ENCODE assay signal across 20 mouse cellular contexts in the genomic region with DNA sequence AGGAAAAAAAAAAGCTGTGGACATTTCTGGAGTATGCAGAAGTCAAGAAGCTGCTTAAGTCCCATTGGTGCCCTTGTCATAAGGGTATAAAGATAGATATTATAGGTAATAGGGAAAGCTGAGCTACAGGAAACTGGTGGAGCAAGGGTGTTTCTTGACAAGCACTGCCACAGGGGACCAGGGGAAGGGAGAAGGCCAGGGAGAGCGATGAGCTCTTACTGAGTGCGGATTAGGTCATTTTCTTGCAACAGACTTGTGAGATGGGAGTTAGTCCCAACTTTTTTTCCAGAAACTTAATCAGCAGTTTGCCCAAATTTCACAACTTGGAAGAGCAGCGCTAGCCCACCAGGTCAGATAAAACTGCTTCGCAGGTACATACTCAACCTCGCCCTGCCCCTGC. TPM values are rescaled to one million over a fixed set of nuclear protein-coding genes. Genes with fewer than 3 reads are reported as not detected.
A peak's percentile ranks its signal among the peaks of the same experiment; 100 is the strongest.
DNase-seq lines count a peak whose midpoint lies in the region; ATAC-seq and TF ChIP-seq lines count a peak whose summit lies in the region.
"Had no signal": no experiment of that assay in that cellular context is flagged by ENCODE, and none has a peak within 500 bp of the region (broad histone marks: within the 10 kb centered on the region; RNA-seq: fewer than 3 reads in every experiment).

No protein-coding gene starts in this region.

- WGBS in hindbrain, embryonic 10.5 days, result 17% methylated on average over 5 of the region's 5 CpGs
- 23% methylated on average over 5 of the region's 5 CpGs for WGBS in hindbrain, postnatal 0 days
- WGBS in heart, embryonic 10.5 days, result 18% methylated on average over 5 of the region's 5 CpGs
- WGBS in neural tube, embryonic 13.5 days, result 26% methylated on average over 5 of the region's 5 CpGs

- peaks cover 51% of the 10 kb centered on the region for H3K27me3 ChIP-seq in hindbrain, embryonic 10.5 days (ENCODE audit: insufficient read depth, poor library complexity, severe bottlenecking)
- peaks cover 13% of the 10 kb centered on the region; the same call in 1 of the 2 replicates for H3K27me3 ChIP-seq in hindbrain, postnatal 0 days (ENCODE audit: insufficient read depth, low read length)
- peaks cover 27% of the 10 kb centered on the region for H3K27me3 ChIP-seq in heart, embryonic 10.5 days (ENCODE audit: insufficient read depth, poor library complexity, severe bottlenecking)
- H3K27me3 ChIP-seq in neural tube, embryonic 13.5 days, result peaks cover 45% of the 10 kb centered on the region
- H3K27me3 ChIP-seq: CH12.LX had no signal

- H3K9ac ChIP-seq in hindbrain, postnatal 0 days (replicated peaks; ENCODE audit: low read length), result no peak overlapping the region
- H3K9ac ChIP-seq in neural tube, embryonic 13.5 days, result no peak overlapping the region
- H3K9ac ChIP-seq: embryonic facial prominence, embryonic 13.5 days; limb, embryonic 15.5 days; midbrain, embryonic 12.5 days had no signal

- TF ChIP-seq CTCF in hindbrain, postnatal 0 days (IDR thresholded peaks at IDR 0.05; ENCODE audit: low read depth), result no peak

- H3K4me3 ChIP-seq in hindbrain, embryonic 10.5 days, result peak overlapping the region; percentile 81
- H3K4me3 ChIP-seq in hindbrain, postnatal 0 days (ENCODE audit: low read length), result no peak overlapping the region
- peak overlapping the region; percentile 86 for H3K4me3 ChIP-seq in heart, embryonic 10.5 days
- H3K4me3 ChIP-seq in neural tube, embryonic 13.5 days, result no peak overlapping the region
- H3K4me3 ChIP-seq: embryonic facial prominence, embryonic 13.5 days; layer of hippocampus, adult 2 months; left cerebral cortex, adult 2 months; midbrain, embryonic 12.5 days; myocyte had no signal

- no peaks in the 10 kb centered on the region for H3K9me3 ChIP-seq in hindbrain, embryonic 10.5 days
- no peaks in the 10 kb centered on the region for H3K9me3 ChIP-seq in hindbrain, postnatal 0 days (ENCODE audit: low read length)
- H3K9me3 ChIP-seq in heart, embryonic 10.5 days, result no peaks in the 10 kb centered on the region
- H3K9me3 ChIP-seq in neural tube, embryonic 13.5 days, result no peaks in the 10 kb centered on the region
- H3K9me3 ChIP-seq: embryonic facial prominence, embryonic 13.5 days; limb, embryonic 15.5 days; midbrain, embryonic 12.5 days had no signal

- peaks cover 41% of the 10 kb centered on the region for H3K4me1 ChIP-seq in hindbrain, embryonic 10.5 days (replicated peaks)
- peaks cover 19% of the 10 kb centered on the region for H3K4me1 ChIP-seq in hindbrain, postnatal 0 days (ENCODE audit: insufficient read depth, low read length)
- H3K4me1 ChIP-seq in heart, embryonic 10.5 days, result peaks cover 37% of the 10 kb centered on the region
- H3K4me1 ChIP-seq in neural tube, embryonic 13.5 days (replicated peaks), result peaks cover 41% of the 10 kb centered on the region

- no peak for ATAC-seq in hindbrain, postnatal 0 days
- no peak for ATAC-seq in neural tube, embryonic 13.5 days (ENCODE audit: low read depth)

- DNase-seq in adrenal gland, adult 2 months, result peak; percentile 21
- DNase-seq in adrenal gland, adult 18-20 months (ENCODE audit: low spot score in 2 of 2), result no peak
- no peak for DNase-seq in hindbrain, embryonic 10.5 days (ENCODE audit: low spot score)
- DNase-seq in hindbrain, postnatal 0 days (ENCODE audit: low spot score), result no peak
- DNase-seq in heart, embryonic 10.5 days (ENCODE audit: low spot score), result no peak
- DNase-seq in left cerebral cortex, adult 11 months (ENCODE audit: low spot score), result no peak
- DNase-seq in B cell, adult 2 months, result no peak
- DNase-seq: cerebellum, adult 11 months; right cerebral cortex, postnatal 4 days; thymus, adult 2 months had no signal

- no peak overlapping the region for H3K4me2 ChIP-seq in hindbrain, postnatal 0 days (ENCODE audit: low read depth, low read length)
- H3K4me2 ChIP-seq in neural tube, embryonic 13.5 days, result peak overlapping the region; percentile 94; the same call in 1 of the 2 replicates
- H3K4me2 ChIP-seq: limb, embryonic 15.5 days had no signal

- H3K36me3 ChIP-seq in hindbrain, embryonic 10.5 days, result no peaks in the 10 kb centered on the region
- no peaks in the 10 kb centered on the region for H3K36me3 ChIP-seq in hindbrain, postnatal 0 days (ENCODE audit: insufficient read depth, low read length)
- no peaks in the 10 kb centered on the region for H3K36me3 ChIP-seq in heart, embryonic 10.5 days
- H3K36me3 ChIP-seq in neural tube, embryonic 13.5 days, result no peaks in the 10 kb centered on the region
- H3K36me3 ChIP-seq: embryonic facial prominence, embryonic 13.5 days; limb, embryonic 15.5 days; midbrain, embryonic 12.5 days had no signal

- H3K27ac ChIP-seq in hindbrain, embryonic 10.5 days, result no peak overlapping the region
- H3K27ac ChIP-seq in hindbrain, postnatal 0 days, result no peak overlapping the region
- no peak overlapping the region for H3K27ac ChIP-seq in heart, embryonic 10.5 days
- H3K27ac ChIP-seq in neural tube, embryonic 13.5 days (replicated peaks), result no peak overlapping the region
- H3K27ac ChIP-seq: embryonic facial prominence, embryonic 13.5 days; layer of hippocampus, adult 2 months; left cerebral cortex, adult 2 months; limb, embryonic 15.5 days; macrophage; midbrain, embryonic 12.5 days had no signal

RNA-seq across cellular contexts. Expression of a gene that starts 1.9 kb away (rescaled TPM):
- total RNA-seq in adrenal gland, adult 2 months (2021), result 10 to 100 TPM; 13.6 to 14.0 TPM
- 6.0 and 7.1 TPM in 2 replicates for polyA plus RNA-seq in adrenal gland, adult 2 months (2012; rRNA removed)
- 10 to 100 TPM in 1 of 2 experiments, 1 to 10 TPM in 1; 6.7 to 11.7 TPM for total RNA-seq in adrenal gland, adult 18-20 months (2021)
- 0.99 and 1.5 TPM in 2 replicates for polyA plus RNA-seq in hindbrain, embryonic 10.5 days (2016; fragmentation: Nextera tagmentation; extraction: Ambion mirVana)
- total RNA-seq in hindbrain, postnatal 0 days (2014; rRNA removed), result 14.2 and 58.4 TPM in 2 replicates
- 1.9 and 2.2 TPM in 2 replicates for polyA plus RNA-seq in hindbrain, postnatal 0 days (2015; fragmentation: Nextera tagmentation; extraction: Ambion mirVana)
- 3.1 and 4.6 TPM in 2 replicates for polyA plus RNA-seq in heart, embryonic 10.5 days (2016; fragmentation: Nextera tagmentation; extraction: Ambion mirVana)
- 3.8 and 4.3 TPM in 2 replicates for polyA plus RNA-seq in neural tube, embryonic 13.5 days (2015; fragmentation: Nextera tagmentation; extraction: Ambion mirVana)
- total RNA-seq: common myeloid progenitor, adult 5-6 weeks had no signal
- polyA plus RNA-seq: macrophage had no signal

Comparison
In these comparisons a context has a peak if more than half of its experiments do, and no peak if none do; other contexts are left out.
1. H3K4me3 ChIP-seq: peak in hindbrain, embryonic 10.5 days (single experiment) and heart, embryonic 10.5 days (single experiment); none in hindbrain, postnatal 0 days (single experiment) and neural tube, embryonic 13.5 days (single experiment).